Mouse (Mus musculus) limb, embryonic 12.5 days (tissue): ENCODE data around the gene Ubxn7. TPM values are rescaled to one million over a fixed set of nuclear protein-coding genes. Genes with fewer than 3 reads are reported as not detected.

Experiments used
- ATAC-seq: fragments of 200-750 bp; cut with Nextera tagmentation; 2 replicates; pipeline ENCODE4 v1.8.0; 2017; ENCODE audit warnings: low read depth, moderate TSS enrichment; ENCODE audit not compliant: insufficient number of reproducible peaks, insufficient read depth, low FRiP score, low TSS enrichment
- H3K27ac ChIP-seq: fragments of 300-500 bp; sonication (generic); 2 replicates; pipeline ENCODE4 v1.5.1; 2016; ENCODE audit warnings: mild to moderate bottlenecking, moderate library complexity
- H3K27me3 ChIP-seq: fragments of 300-500 bp; sonication (generic); 2 replicates; pipeline ENCODE4 v1.6.1; 2016; ENCODE audit warnings: mild to moderate bottlenecking, moderate library complexity
- H3K36me3 ChIP-seq: fragments of 300-500 bp; sonication (generic); 2 replicates; pipeline ENCODE4 v1.6.1; 2016; ENCODE audit warnings: mild to moderate bottlenecking, moderate library complexity
- H3K4me1 ChIP-seq: fragments of 300-500 bp; sonication (generic); replicated peaks from 2 replicates; pipeline ENCODE4 v1.6.1; 2016
- H3K4me2 ChIP-seq: fragments of 300-500 bp; sonication (generic); 2 replicates; pipeline ENCODE4 v1.6.1; 2016; ENCODE audit warnings: mild to moderate bottlenecking, moderate library complexity
- H3K4me3 ChIP-seq: fragments of 300-500 bp; sonication (generic); replicated peaks from 2 replicates; pipeline ENCODE4 v1.5.1; 2016; ENCODE audit warnings: mild to moderate bottlenecking
- H3K9ac ChIP-seq: fragments of 300-500 bp; sonication (generic); replicated peaks from 2 replicates; pipeline ENCODE4 v1.6.1; 2016; ENCODE audit warnings: mild to moderate bottlenecking, moderate library complexity
- H3K9me3 ChIP-seq: fragments of 300-500 bp; sonication (generic); 2 replicates; pipeline ENCODE4 v1.6.1; 2016; ENCODE audit warnings: mild to moderate bottlenecking, moderate library complexity
- WGBS: fragments of 180-500 bp; shearing (Covaris S2); methylation state at CpG from one replicate; pipeline ENCODE4 v1.1.7; 2016; 5-methylcytosine and 5-hydroxymethylcytosine counted together
- polyA plus RNA-seq: library from polyadenylated mRNA; unstranded; fragments of >200 nt; fragmentation: Nextera tagmentation; extraction: Ambion mirVana; gene quantifications from 2 replicates; pipeline ENCODE4 v1.2.1, GENCODE M21; 2016

Ubxn7 gene
- polyA plus RNA-seq, 1 experiment from 2014 or later: 34.6 TPM

- Histone ChIP-seq H3K9ac (no peak overlapping the region), H3K27ac (no peak overlapping the region), H3K27me3 (no peaks in the 10 kb centered on the region), H3K4me1 (peaks cover 19% of the 10 kb centered on the region), H3K4me2 (no peak overlapping the region), H3K36me3 (no peaks in the 10 kb centered on the region), H3K9me3 (no peaks in the 10 kb centered on the region), H3K4me3 (no peak overlapping the region)
- 53% methylated on average over 6 of the region's 6 CpGs for WGBS
- no peak for ATAC-seq
Measured at GRCm38 (mm10) chr16:32434066-32434465, 102.0 kb downstream of the Ubxn7 start.

- Histone ChIP-seq H3K9ac (no peak overlapping the region), H3K4me1 (peaks cover 17% of the 10 kb centered on the region), H3K4me2 (no peak overlapping the region), H3K4me3 (no peak overlapping the region), H3K27me3 (no peaks in the 10 kb centered on the region), H3K27ac (no peak overlapping the region), H3K36me3 (peaks cover under 1% of the 10 kb centered on the region; the same call in 1 of the 2 replicates), H3K9me3 (no peaks in the 10 kb centered on the region)
- no peak for ATAC-seq
Measured at GRCm38 (mm10) chr16:32434691-32435090, 102.6 kb downstream of the Ubxn7 start.

- peaks cover 4% of the 10 kb centered on the region; the same call in 1 of the 2 replicates for H3K36me3 ChIP-seq
- H3K4me2 ChIP-seq: no peak overlapping the region
- no peaks in the 10 kb centered on the region for H3K9me3 ChIP-seq
- no peak overlapping the region for H3K27ac ChIP-seq
- H3K4me3 ChIP-seq: no peak overlapping the region
- ATAC-seq: no peak
- H3K27me3 ChIP-seq: no peaks in the 10 kb centered on the region
- no peak overlapping the region for H3K9ac ChIP-seq
- 50% methylated on average over 1 of the region's 1 CpGs for WGBS
- peaks cover 9% of the 10 kb centered on the region for H3K4me1 ChIP-seq
Measured at GRCm38 (mm10) chr16:32436657-32437056, 104.6 kb downstream of the Ubxn7 start.

- no peak overlapping the region for H3K9ac ChIP-seq
- ATAC-seq: no peak
- no peak overlapping the region for H3K27ac ChIP-seq
- no peak overlapping the region for H3K4me2 ChIP-seq
- H3K36me3 ChIP-seq: peaks cover 4% of the 10 kb centered on the region; the same call in 1 of the 2 replicates
- WGBS: 96% methylated on average over 1 of the region's 1 CpGs
- no peak overlapping the region for H3K4me3 ChIP-seq
- no peaks in the 10 kb centered on the region for H3K9me3 ChIP-seq
- peaks cover 4% of the 10 kb centered on the region; the same call in 1 of the 2 replicates for H3K4me1 ChIP-seq
- no peaks in the 10 kb centered on the region for H3K27me3 ChIP-seq
Measured at GRCm38 (mm10) chr16:32437266-32437665, 105.2 kb downstream of the Ubxn7 start.

- Histone ChIP-seq H3K4me2 (no peak overlapping the region), H3K4me3 (no peak overlapping the region), H3K27me3 (no peaks in the 10 kb centered on the region), H3K36me3 (peaks cover 4% of the 10 kb centered on the region; the same call in 1 of the 2 replicates), H3K27ac (no peak overlapping the region), H3K4me1 (peaks cover 4% of the 10 kb centered on the region; the same call in 1 of the 2 replicates), H3K9me3 (no peaks in the 10 kb centered on the region), H3K9ac (no peak overlapping the region)
- WGBS: 92% methylated on average over 3 of the region's 3 CpGs
- ATAC-seq: no peak
Measured at GRCm38 (mm10) chr16:32441432-32441831, 109.4 kb downstream of the Ubxn7 start.

Other genes with a start within 250 kb of the Ubxn7 start
- 120 and 124 TPM in 2 replicates for gene Pigx, start 232.5 kb upstream of the Ubxn7 start, polyA plus RNA-seq
- gene Cep19, start 232.5 kb upstream of the Ubxn7 start, polyA plus RNA-seq: 34.1 and 35.9 TPM in 2 replicates
- 9.4 and 9.9 TPM in 2 replicates for gene Nrros, start 166.7 kb upstream of the Ubxn7 start, polyA plus RNA-seq
- not detected in 2 replicates for gene Bex6, start 152.4 kb upstream of the Ubxn7 start, polyA plus RNA-seq
- gene Fbxo45, start 85.1 kb upstream of the Ubxn7 start, polyA plus RNA-seq: 20.1 and 23.9 TPM in 2 replicates
- 18.4 and 19.0 TPM in 2 replicates for gene Wdr53, start 85.0 kb upstream of the Ubxn7 start, polyA plus RNA-seq
- not detected in 2 replicates for gene Smco1, start 60.8 kb upstream of the Ubxn7 start, polyA plus RNA-seq
- 35.7 and 39.7 TPM in 2 replicates for gene Rnf168, start 54.8 kb upstream of the Ubxn7 start, polyA plus RNA-seq
- gene Tm4sf19, start 68.2 kb downstream of the Ubxn7 start, polyA plus RNA-seq: not detected in 2 replicates
- gene Tctex1d2, start 87.4 kb downstream of the Ubxn7 start, polyA plus RNA-seq: 31.4 and 31.9 TPM in 2 replicates
- gene Pcyt1a, start 98.7 kb downstream of the Ubxn7 start, polyA plus RNA-seq: 35.2 and 37.4 TPM in 2 replicates
- 0.31 and 0.38 TPM in 2 replicates for gene Slc51a, start 155.6 kb downstream of the Ubxn7 start, polyA plus RNA-seq
- not detected in 2 replicates for gene Zdhhc19, start 164.0 kb downstream of the Ubxn7 start, polyA plus RNA-seq